Mouse (Mus musculus): ENCODE results near the gene E030018B13Rik. TPM values are rescaled to one million over a fixed set of nuclear protein-coding genes. Genes with fewer than 3 reads are reported as not detected.

The E030018B13Rik gene
- not detected for polyA plus RNA-seq (2017; shearing (Covaris generic))

GRCm38 (mm10) chr7:63916268-63916907 is at the start of gene E030018B13Rik:
Gene E030018B13Rik (plus strand): TSS chr7:63916857.

GRCm38 (mm10) chr7:63938914-63939396 is 22.3 kb downstream of the E030018B13Rik start, which contains the start of gene Klf13:
Gene Klf13 (minus strand): TSS chr7:63938915.

Other genes with a start within 250 kb of the E030018B13Rik start
- gene Klf13, start 22.1 kb downstream of the E030018B13Rik start, polyA plus RNA-seq (2017; shearing (Covaris generic)), result 20.4 TPM
- gene Trpm1, start 237.0 kb downstream of the E030018B13Rik start, polyA plus RNA-seq (2017; shearing (Covaris generic)), result 8.2 TPM

Measured in CD4-positive, CD25-positive, alpha-beta regulatory T cell, adult 9 weeks (primary cell).